Mouse (Mus musculus) kidney, embryonic 15.5 days (tissue): ENCODE results near the gene Pigg. TPM values are rescaled to one million over a fixed set of nuclear protein-coding genes. Genes with fewer than 3 reads are reported as not detected.

Source experiments
- ATAC-seq: fragments of 200-750 bp; cut with Nextera tagmentation; replicated peaks from 2 replicates; pipeline ENCODE4 v1.8.0; 2017; ENCODE audit warnings: moderate TSS enrichment; ENCODE audit not compliant: low FRiP score
- H3K27ac ChIP-seq: fragments of 300-500 bp; sonication (generic); 2 replicates; pipeline ENCODE4 v1.5.1; 2015; ENCODE audit warnings: mild to moderate bottlenecking, inconsistent platforms
- H3K27me3 ChIP-seq: fragments of 300-500 bp; sonication (generic); 2 replicates; pipeline ENCODE4 v1.6.1; 2015; ENCODE audit warnings: inconsistent platforms
- H3K36me3 ChIP-seq: fragments of 300-500 bp; sonication (generic); 2 replicates; pipeline ENCODE4 v1.6.1; 2015; ENCODE audit warnings: inconsistent platforms
- H3K4me1 ChIP-seq: fragments of 300-500 bp; sonication (generic); 2 replicates; pipeline ENCODE4 v1.6.1; 2015; ENCODE audit warnings: inconsistent platforms
- H3K4me2 ChIP-seq: fragments of 300-500 bp; sonication (generic); 2 replicates; pipeline ENCODE4 v1.6.1; 2015; ENCODE audit warnings: moderate library complexity, mild to moderate bottlenecking, inconsistent platforms
- H3K4me3 ChIP-seq: fragments of 300-500 bp; sonication (generic); replicated peaks from 2 replicates; pipeline ENCODE4 v1.5.1; 2015; ENCODE audit warnings: mild to moderate bottlenecking, inconsistent platforms
- H3K9ac ChIP-seq: fragments of 300-500 bp; sonication (generic); 2 replicates; pipeline ENCODE4 v1.6.1; 2015; ENCODE audit warnings: mild to moderate bottlenecking, inconsistent platforms
- H3K9me3 ChIP-seq: fragments of 300-500 bp; sonication (generic); replicated peaks from 2 replicates; pipeline ENCODE4 v1.6.1; 2016; ENCODE audit warnings: inconsistent platforms
- WGBS: fragments of 180-500 bp; shearing (Covaris S2); methylation state at CpG from one replicate; pipeline ENCODE4 v1.1.7; 2015; ENCODE audit warnings: mixed read lengths; 5-methylcytosine and 5-hydroxymethylcytosine counted together
- polyA plus RNA-seq: library from polyadenylated mRNA; unstranded; fragments of >200 nt; fragmentation: Nextera tagmentation; extraction: Ambion mirVana; gene quantifications from 2 replicates; pipeline ENCODE4 v1.2.1, GENCODE M21; 2015

Pigg gene
- polyA plus RNA-seq, 1 experiment from 2014 or later, result 7.5 TPM

DNA sequence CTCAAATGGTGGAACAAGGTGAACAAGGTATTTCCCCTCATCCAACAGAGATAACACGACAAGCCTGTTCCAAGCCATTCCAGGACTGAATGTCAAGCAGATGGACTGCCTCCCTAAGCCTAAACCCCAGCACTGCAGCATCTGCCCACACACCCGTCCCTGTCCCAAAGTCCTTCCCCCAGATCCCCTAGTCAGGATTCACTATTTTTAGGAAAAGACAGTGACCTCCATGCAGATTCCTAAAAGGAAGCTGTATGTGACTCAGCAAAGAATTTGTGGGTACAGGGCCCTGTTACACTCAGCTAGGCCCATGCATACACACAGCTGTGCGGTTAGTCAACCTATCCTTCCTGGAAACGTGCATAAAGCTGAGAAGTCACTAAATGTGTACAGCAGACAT, 74.0 kb downstream of the Pigg start:
- no peak overlapping the region for H3K9ac ChIP-seq
- no peaks in the 10 kb centered on the region; the same call in 1 of the 2 replicates for H3K27me3 ChIP-seq
- WGBS, result 68% methylated on average over 4 of the region's 4 CpGs
- no peaks in the 10 kb centered on the region for H3K9me3 ChIP-seq
- no peak overlapping the region for H3K4me2 ChIP-seq
- ATAC-seq, result no peak
- no peak overlapping the region for H3K27ac ChIP-seq
- no peak overlapping the region for H3K4me3 ChIP-seq
- H3K4me1 ChIP-seq, result no peaks in the 10 kb centered on the region
- H3K36me3 ChIP-seq, result no peaks in the 10 kb centered on the region

DNA sequence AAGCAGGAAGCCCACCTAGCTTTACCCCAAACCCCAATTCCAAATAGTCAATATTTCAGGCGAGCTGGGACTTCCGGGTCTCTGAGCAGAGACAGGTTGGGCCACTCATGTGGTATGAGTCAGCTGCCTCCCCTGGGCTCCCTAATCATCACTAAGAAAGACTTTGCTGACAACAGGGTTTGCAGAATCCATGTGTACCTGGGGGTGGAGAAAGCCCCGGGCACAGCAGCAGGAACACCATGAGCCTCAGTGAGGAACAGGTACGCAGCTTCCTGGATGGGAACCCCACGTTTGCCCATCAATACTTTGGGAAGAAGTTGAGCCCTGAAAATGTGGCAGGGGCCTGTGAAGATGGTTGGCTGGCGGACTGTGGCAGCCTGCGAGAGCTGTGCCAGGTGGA, 75.8 kb downstream of the Pigg start, which contains the start of gene Pde6b:
Pde6b (plus strand) TSS at position 191 of the 400 bp plus-strand sequence.
- Histone ChIP-seq H3K4me2 (no peak within 1 kb of the TSS), H3K4me3 (no peak within 1 kb of the TSS), H3K27ac (no peak within 1 kb of the TSS), H3K4me1 (no peaks in the 10 kb centered on the region), H3K9me3 (no peaks in the 10 kb centered on the region), H3K36me3 (no peaks in the 10 kb centered on the region), H3K27me3 (no peaks in the 10 kb centered on the region; the same call in 1 of the 2 replicates), H3K9ac (no peak within 1 kb of the TSS)
- no peak for ATAC-seq
- WGBS, result 79% methylated on average over 7 of the region's 7 CpGs

GRCm38 (mm10) chr5:108389744-108390143, 77.3 kb downstream of the Pigg start:
- Histone ChIP-seq H3K27ac (no peak overlapping the region), H3K27me3 (no peaks in the 10 kb centered on the region; the same call in 1 of the 2 replicates), H3K9ac (no peak overlapping the region), H3K4me3 (no peak overlapping the region), H3K36me3 (no peaks in the 10 kb centered on the region), H3K4me1 (no peaks in the 10 kb centered on the region), H3K9me3 (no peaks in the 10 kb centered on the region), H3K4me2 (no peak overlapping the region)
- no peak for ATAC-seq
- 70% methylated on average over 3 of the region's 3 CpGs for WGBS

Other genes with a start within 250 kb of the Pigg start
- gene Mtf2, start 246.9 kb upstream of the Pigg start, polyA plus RNA-seq, result 99.0 and 99.6 TPM in 2 replicates
- gene Tmed5, start 180.0 kb upstream of the Pigg start, polyA plus RNA-seq, result 35.6 and 37.8 TPM in 2 replicates
- gene Ccdc18, start 179.7 kb upstream of the Pigg start, polyA plus RNA-seq, result 11.8 and 13.3 TPM in 2 replicates
- 45.8 and 49.3 TPM in 2 replicates for gene Dr1, start 43.7 kb upstream of the Pigg start, polyA plus RNA-seq
- 0.09 TPM in 1 of 2 replicates, not detected in the other for gene Gm42517, start 55.3 kb downstream of the Pigg start, polyA plus RNA-seq
- 0.31 and 0.34 TPM in 2 replicates for gene Pde6b, start 75.8 kb downstream of the Pigg start, polyA plus RNA-seq
- gene Atp5k, start 121.8 kb downstream of the Pigg start, polyA plus RNA-seq, result 446 and 492 TPM in 2 replicates
- gene Mfsd7a, start 136.3 kb downstream of the Pigg start, polyA plus RNA-seq, result 0.58 and 0.70 TPM in 2 replicates
- gene Pcgf3, start 148.6 kb downstream of the Pigg start, polyA plus RNA-seq, result 19.0 and 21.4 TPM in 2 replicates
- 1.1 and 2.2 TPM in 2 replicates for gene Cplx1, start 237.4 kb downstream of the Pigg start, polyA plus RNA-seq